Mouse (Mus musculus) liver, postnatal 0 days (tissue): ENCODE measurements around the gene Fam114a1. TPM values are rescaled to one million over a fixed set of nuclear protein-coding genes. Genes with fewer than 3 reads are reported as not detected.
A peak's percentile ranks its signal among the peaks of the same experiment; 100 is the strongest.

ENCODE experiments used
- ATAC-seq: fragments of 200-750 bp; cut with Nextera tagmentation; 2 replicates; pipeline ENCODE4 v1.8.0; 2017; ENCODE audit warnings: mild to moderate bottlenecking, moderate library complexity
- DNase-seq: peaks from one replicate; pipeline ENCODE4 v3.0.0-alpha.2; 2016
- H3K27ac ChIP-seq: fragments of 300-500 bp; sonication (generic); 2 replicates; pipeline ENCODE4 v1.5.1; 2014; ENCODE audit warnings: antibody characterized with exemption, moderate library complexity, mild to moderate bottlenecking, low read depth
- H3K27me3 ChIP-seq: fragments of 300-500 bp; sonication (generic); 2 replicates; pipeline ENCODE4 v1.6.1; 2014; ENCODE audit warnings: low read length, control low read depth, mixed read lengths; ENCODE audit not compliant: insufficient read depth
- H3K36me3 ChIP-seq: fragments of 300-500 bp; sonication (generic); replicated peaks from 2 replicates; pipeline ENCODE4 v1.6.1; 2014; ENCODE audit warnings: mild to moderate bottlenecking, control low read depth, low read length, moderate library complexity, mixed read lengths; ENCODE audit not compliant: insufficient read depth
- H3K4me1 ChIP-seq: fragments of 300-500 bp; sonication (generic); 2 replicates; pipeline ENCODE4 v1.6.1; 2014; ENCODE audit warnings: antibody characterized with exemption, mild to moderate bottlenecking, control low read depth; ENCODE audit not compliant: insufficient read depth
- H3K4me2 ChIP-seq: fragments of 300-500 bp; sonication (generic); 2 replicates; pipeline ENCODE4 v1.6.1; 2014; ENCODE audit warnings: low read depth, mild to moderate bottlenecking, low read length, moderate library complexity, mixed read lengths
- H3K4me3 ChIP-seq: fragments of 300-500 bp; sonication (generic); 2 replicates; pipeline ENCODE4 v1.5.1; 2014; ENCODE audit warnings: low read depth, low read length
- H3K9ac ChIP-seq: fragments of 300-500 bp; sonication (generic); replicated peaks from 2 replicates; pipeline ENCODE4 v1.6.1; 2014; ENCODE audit warnings: mild to moderate bottlenecking, moderate library complexity
- H3K9me3 ChIP-seq: fragments of 300-500 bp; sonication (generic); 2 replicates; pipeline ENCODE4 v1.6.1; 2016; ENCODE audit warnings: mild to moderate bottlenecking, control low read depth, low read length, mixed read lengths
- CTCF ChIP-seq: sonication (generic); IDR thresholded peaks from 2 replicates; pipeline ENCODE4 v1.5.1; 2016; ENCODE audit warnings: antibody characterized with exemption, low read depth
- EP300 ChIP-seq: IDR thresholded peaks from 2 replicates; pipeline ENCODE4 v1.6.1; 2016; ENCODE audit warnings: antibody characterized with exemption, low read depth, mild to moderate bottlenecking
- WGBS: fragments of 180-500 bp; shearing (Covaris S2); extraction: QIAGEN DNeasy Blood & Tissue Kit; methylation state at CpG from one replicate; pipeline ENCODE4 v1.1.7; 2014; ENCODE audit not compliant: insufficient replicate concordance; 5-methylcytosine and 5-hydroxymethylcytosine counted together
- polyA plus RNA-seq: library from polyadenylated mRNA; unstranded; fragments of >200 nt; fragmentation: Nextera tagmentation; extraction: Ambion mirVana; gene quantifications from 2 replicates; pipeline ENCODE4 v1.2.1, GENCODE M21; 2015

The Fam114a1 gene
- polyA plus RNA-seq, 1 experiment from 2014 or later: 10.2 TPM

DNA sequence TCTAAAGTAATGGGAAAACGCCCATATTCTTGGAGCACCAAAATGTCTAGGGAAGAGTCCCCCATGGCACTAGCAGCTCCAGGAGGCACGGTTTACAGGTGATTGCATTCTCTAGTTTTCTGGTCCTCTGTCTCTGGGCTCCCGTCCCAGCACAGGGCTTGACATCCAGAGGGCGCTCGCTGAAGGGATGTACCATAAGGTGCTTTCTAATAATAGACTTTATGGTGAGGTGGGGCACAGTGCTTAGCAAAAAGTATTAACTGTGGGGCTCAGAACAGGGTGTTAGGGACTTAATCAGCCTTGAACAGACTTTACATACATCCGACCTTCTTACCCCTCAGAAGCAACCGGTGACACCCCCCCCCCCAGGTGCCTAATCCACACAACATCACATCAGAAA is 104.8 kb downstream of the Fam114a1 start:
- no peak overlapping the region for H3K4me3 ChIP-seq
- no peak overlapping the region for H3K9ac ChIP-seq
- H3K36me3 ChIP-seq: no peaks in the 10 kb centered on the region
- H3K4me2 ChIP-seq: no peak overlapping the region
- DNase-seq: no peak
- H3K27me3 ChIP-seq: no peaks in the 10 kb centered on the region
- TF ChIP-seq EP300: no peak
- peak; percentile 30 for TF ChIP-seq CTCF
- no peak overlapping the region for H3K27ac ChIP-seq
- H3K9me3 ChIP-seq: no peaks in the 10 kb centered on the region
- no peak for ATAC-seq
- 60% methylated on average over 7 of the region's 7 CpGs for WGBS
- no peaks in the 10 kb centered on the region for H3K4me1 ChIP-seq

DNA sequence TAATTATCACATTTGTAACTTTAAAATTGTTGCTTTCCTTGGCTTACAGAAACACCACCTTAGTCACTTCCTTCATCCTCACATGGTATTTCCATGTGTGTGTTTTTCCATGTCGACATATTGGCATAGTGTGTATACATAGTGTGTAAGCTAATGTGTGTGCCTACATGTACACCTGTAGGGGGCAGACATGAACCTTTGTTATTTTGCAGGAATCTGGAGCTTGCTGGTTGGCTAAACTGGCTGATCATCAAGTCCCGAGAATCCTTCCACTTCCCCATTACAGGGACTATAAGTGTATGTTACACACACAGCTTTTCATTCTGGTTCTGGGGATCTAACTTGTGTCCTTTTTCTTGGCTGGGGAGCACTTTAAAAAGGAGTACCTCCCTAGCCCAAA is 106.2 kb downstream of the Fam114a1 start:
- no peaks in the 10 kb centered on the region for H3K9me3 ChIP-seq
- DNase-seq (no peak), ATAC-seq (no peak; the same call in 1 of the 2 replicates)
- H3K4me1 ChIP-seq: no peaks in the 10 kb centered on the region
- H3K36me3 ChIP-seq: no peaks in the 10 kb centered on the region
- no peak overlapping the region for H3K4me3 ChIP-seq
- peak; percentile 53 for TF ChIP-seq CTCF
- no peak for TF ChIP-seq EP300
- no peaks in the 10 kb centered on the region for H3K27me3 ChIP-seq
- WGBS: 49% methylated on average over 2 of the region's 2 CpGs
- H3K4me2 ChIP-seq: no peak overlapping the region
- H3K27ac ChIP-seq: no peak overlapping the region
- H3K9ac ChIP-seq: no peak overlapping the region

GRCm38 (mm10) chr5:65076748-65077147 is 106.9 kb downstream of the Fam114a1 start:
- Histone ChIP-seq H3K36me3 (no peaks in the 10 kb centered on the region), H3K4me3 (no peak overlapping the region), H3K27me3 (no peaks in the 10 kb centered on the region), H3K9me3 (no peaks in the 10 kb centered on the region), H3K9ac (no peak overlapping the region), H3K4me1 (no peaks in the 10 kb centered on the region), H3K4me2 (no peak overlapping the region), H3K27ac (no peak overlapping the region)
- DNase-seq (no peak), ATAC-seq (no peak)
- TF ChIP-seq EP300 (no peak), CTCF (no peak)
- WGBS: 56% methylated on average over 3 of the region's 3 CpGs

GRCm38 (mm10) chr5:65078081-65078480 is 108.2 kb downstream of the Fam114a1 start:
- H3K27me3 ChIP-seq: no peaks in the 10 kb centered on the region
- no peak overlapping the region for H3K9ac ChIP-seq
- no peaks in the 10 kb centered on the region for H3K36me3 ChIP-seq
- no peak for TF ChIP-seq EP300
- no peak overlapping the region for H3K4me3 ChIP-seq
- no peak for DNase-seq
- no peaks in the 10 kb centered on the region for H3K4me1 ChIP-seq
- H3K4me2 ChIP-seq: no peak overlapping the region
- WGBS: 83% methylated on average over 4 of the region's 4 CpGs
- ATAC-seq: no peak
- no peak overlapping the region for H3K27ac ChIP-seq
- H3K9me3 ChIP-seq: no peaks in the 10 kb centered on the region

GRCm38 (mm10) chr5:65079881-65080280 is 110.0 kb downstream of the Fam114a1 start:
- Histone ChIP-seq H3K9ac (no peak overlapping the region), H3K36me3 (no peaks in the 10 kb centered on the region), H3K4me1 (no peaks in the 10 kb centered on the region), H3K4me3 (no peak overlapping the region), H3K27ac (no peak overlapping the region), H3K4me2 (no peak overlapping the region), H3K27me3 (no peaks in the 10 kb centered on the region), H3K9me3 (no peaks in the 10 kb centered on the region)
- 59% methylated on average over 9 of the region's 9 CpGs for WGBS
- DNase-seq (no peak), ATAC-seq (no peak)
- TF ChIP-seq CTCF (no peak), EP300 (no peak)

- no peak overlapping the region for H3K4me2 ChIP-seq
- H3K9ac ChIP-seq: no peak overlapping the region
- WGBS: 71% methylated on average over 4 of the region's 4 CpGs
- H3K4me1 ChIP-seq: no peaks in the 10 kb centered on the region
- H3K4me3 ChIP-seq: no peak overlapping the region
- TF ChIP-seq EP300: no peak
- TF ChIP-seq CTCF: no peak
- no peaks in the 10 kb centered on the region for H3K27me3 ChIP-seq
- ATAC-seq: no peak
- no peak for DNase-seq
- no peak overlapping the region for H3K27ac ChIP-seq
- no peaks in the 10 kb centered on the region for H3K9me3 ChIP-seq
- no peaks in the 10 kb centered on the region for H3K36me3 ChIP-seq
These were observed 112.0 kb downstream of the Fam114a1 start for GRCm38 (mm10) chr5:65081836-65082235.

DNA sequence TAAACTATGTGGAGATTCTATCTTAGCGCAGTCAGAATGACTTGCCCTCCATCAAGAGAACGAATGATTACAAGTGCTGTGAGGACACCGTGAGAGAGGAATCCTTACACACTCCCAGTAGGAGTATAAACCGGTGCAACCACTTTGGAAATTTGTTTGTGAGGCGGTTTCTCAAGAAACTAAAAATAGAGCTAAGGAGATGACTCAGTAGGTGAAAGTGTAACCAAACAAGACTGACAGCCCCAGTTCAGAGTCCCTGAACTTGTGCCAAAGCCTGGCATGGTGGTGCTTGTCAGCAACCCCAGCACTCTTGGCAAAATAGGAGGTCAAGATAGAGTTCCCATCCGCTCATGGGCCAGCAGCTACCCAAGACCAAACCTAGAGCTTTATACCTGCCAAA is 116.7 kb downstream of the Fam114a1 start:
- ATAC-seq: no peak

More for the DNA sequence above, 116.7 kb downstream of the Fam114a1 start:
- Histone ChIP-seq H3K27ac (no peak overlapping the region), H3K9ac (no peak overlapping the region), H3K27me3 (no peaks in the 10 kb centered on the region), H3K4me1 (no peaks in the 10 kb centered on the region), H3K36me3 (no peaks in the 10 kb centered on the region), H3K4me2 (no peak overlapping the region), H3K9me3 (no peaks in the 10 kb centered on the region), H3K4me3 (no peak overlapping the region)
- no peak for DNase-seq
- WGBS: 75% methylated on average over 6 of the region's 6 CpGs
- no peak for TF ChIP-seq CTCF
- TF ChIP-seq EP300: no peak
